Mouse (Mus musculus): Measurements from ENCODE around the gene Tanc2. TPM values are rescaled to one million over a fixed set of nuclear protein-coding genes. Genes with fewer than 3 reads are reported as not detected.

The Tanc2 gene
- polyA plus RNA-seq, 1 experiment, result 2.6 TPM

GRCm38 (mm10) chr11:105911592-105912375, 322.0 kb downstream of the Tanc2 start:
- no peak overlapping the region for H3K27ac ChIP-seq (ENCODE audit: control insufficient read depth, insufficient read depth, low read length)
- H3K27me3 ChIP-seq (ENCODE audit: control insufficient read depth, insufficient read depth, low read length), result no peaks in the 10 kb centered on the region
- TF ChIP-seq CTCF (IDR thresholded peaks at IDR 0.05; ENCODE audit: borderline replicate concordance, control insufficient read depth, extremely low read depth, insufficient read depth, low read length, poor library complexity) (no peak), POLR2A (IDR thresholded peaks at IDR 0.05; ENCODE audit: control insufficient read depth, extremely low read depth, insufficient read depth, low read length, poor library complexity) (no peak)
- 27% methylated on average over 4 of the region's 4 CpGs for WGBS
- DNase-seq, result peak; percentile 69
- no peaks in the 10 kb centered on the region for H3K36me3 ChIP-seq (ENCODE audit: control insufficient read depth, insufficient read depth, low read length)
- no peak overlapping the region for H3K4me3 ChIP-seq (ENCODE audit: control insufficient read depth, insufficient read depth, low read length)
- H3K4me1 ChIP-seq (replicated peaks; ENCODE audit: control insufficient read depth, insufficient read depth, low read length), result no peaks in the 10 kb centered on the region

- no peak for DNase-seq
- Histone ChIP-seq H3K27ac (ENCODE audit: control insufficient read depth, insufficient read depth, low read length) (no peak overlapping the region), H3K36me3 (ENCODE audit: control insufficient read depth, insufficient read depth, low read length) (no peaks in the 10 kb centered on the region), H3K27me3 (ENCODE audit: control insufficient read depth, insufficient read depth, low read length) (no peaks in the 10 kb centered on the region), H3K4me1 (replicated peaks; ENCODE audit: control insufficient read depth, insufficient read depth, low read length) (no peaks in the 10 kb centered on the region), H3K4me3 (ENCODE audit: control insufficient read depth, insufficient read depth, low read length) (no peak overlapping the region)
- WGBS, result 96% methylated on average over 5 of the region's 5 CpGs
- TF ChIP-seq POLR2A (IDR thresholded peaks at IDR 0.05; ENCODE audit: control insufficient read depth, extremely low read depth, insufficient read depth, low read length, poor library complexity) (no peak), CTCF (IDR thresholded peaks at IDR 0.05; ENCODE audit: borderline replicate concordance, control insufficient read depth, extremely low read depth, insufficient read depth, low read length, poor library complexity) (no peak)
These were observed 323.8 kb downstream of the Tanc2 start for GRCm38 (mm10) chr11:105913580-105913979.

- H3K27ac ChIP-seq (ENCODE audit: control insufficient read depth, insufficient read depth, low read length), result no peak overlapping the region
- no peaks in the 10 kb centered on the region for H3K36me3 ChIP-seq (ENCODE audit: control insufficient read depth, insufficient read depth, low read length)
- TF ChIP-seq CTCF (IDR thresholded peaks at IDR 0.05; ENCODE audit: borderline replicate concordance, control insufficient read depth, extremely low read depth, insufficient read depth, low read length, poor library complexity) (no peak), POLR2A (IDR thresholded peaks at IDR 0.05; ENCODE audit: control insufficient read depth, extremely low read depth, insufficient read depth, low read length, poor library complexity) (no peak)
- H3K27me3 ChIP-seq (ENCODE audit: control insufficient read depth, insufficient read depth, low read length), result no peaks in the 10 kb centered on the region
- 91% methylated on average over 3 of the region's 3 CpGs for WGBS
- H3K4me1 ChIP-seq (replicated peaks; ENCODE audit: control insufficient read depth, insufficient read depth, low read length), result no peaks in the 10 kb centered on the region
- no peak overlapping the region for H3K4me3 ChIP-seq (ENCODE audit: control insufficient read depth, insufficient read depth, low read length)
- no peak for DNase-seq
These were observed 330.5 kb downstream of the Tanc2 start for GRCm38 (mm10) chr11:105920098-105920785.

- H3K27me3 ChIP-seq (ENCODE audit: control insufficient read depth, insufficient read depth, low read length), result no peaks in the 10 kb centered on the region
These were observed 331.1 kb downstream of the Tanc2 start for GRCm38 (mm10) chr11:105920836-105921235.

GRCm38 (mm10) chr11:105921275-105921674, 331.5 kb downstream of the Tanc2 start:
- Histone ChIP-seq H3K27me3 (ENCODE audit: control insufficient read depth, insufficient read depth, low read length) (no peaks in the 10 kb centered on the region), H3K4me1 (replicated peaks; ENCODE audit: control insufficient read depth, insufficient read depth, low read length) (no peaks in the 10 kb centered on the region), H3K36me3 (ENCODE audit: control insufficient read depth, insufficient read depth, low read length) (no peaks in the 10 kb centered on the region), H3K4me3 (ENCODE audit: control insufficient read depth, insufficient read depth, low read length) (no peak overlapping the region), H3K27ac (ENCODE audit: control insufficient read depth, insufficient read depth, low read length) (no peak overlapping the region)
- no peak for DNase-seq
- 96% methylated on average over 5 of the region's 5 CpGs for WGBS
- TF ChIP-seq POLR2A (IDR thresholded peaks at IDR 0.05; ENCODE audit: control insufficient read depth, extremely low read depth, insufficient read depth, low read length, poor library complexity) (no peak), CTCF (IDR thresholded peaks at IDR 0.05; ENCODE audit: borderline replicate concordance, control insufficient read depth, extremely low read depth, insufficient read depth, low read length, poor library complexity) (no peak)

More at GRCm38 (mm10) chr11:105920836-105921235, 331.1 kb downstream of the Tanc2 start:
- no peak overlapping the region for H3K4me3 ChIP-seq (ENCODE audit: control insufficient read depth, insufficient read depth, low read length)
- H3K36me3 ChIP-seq (ENCODE audit: control insufficient read depth, insufficient read depth, low read length), result no peaks in the 10 kb centered on the region
- no peak overlapping the region for H3K27ac ChIP-seq (ENCODE audit: control insufficient read depth, insufficient read depth, low read length)
- no peaks in the 10 kb centered on the region for H3K4me1 ChIP-seq (replicated peaks; ENCODE audit: control insufficient read depth, insufficient read depth, low read length)
- 95% methylated on average over 2 of the region's 2 CpGs for WGBS
- TF ChIP-seq CTCF (IDR thresholded peaks at IDR 0.05; ENCODE audit: borderline replicate concordance, control insufficient read depth, extremely low read depth, insufficient read depth, low read length, poor library complexity) (no peak), POLR2A (IDR thresholded peaks at IDR 0.05; ENCODE audit: control insufficient read depth, extremely low read depth, insufficient read depth, low read length, poor library complexity) (no peak)
- no peak for DNase-seq

GRCm38 (mm10) chr11:105922769-105923663, 333.2 kb downstream of the Tanc2 start:
- TF ChIP-seq CTCF (IDR thresholded peaks at IDR 0.05; ENCODE audit: borderline replicate concordance, control insufficient read depth, extremely low read depth, insufficient read depth, low read length, poor library complexity) (no peak), POLR2A (IDR thresholded peaks at IDR 0.05; ENCODE audit: control insufficient read depth, extremely low read depth, insufficient read depth, low read length, poor library complexity) (no peak)
- Histone ChIP-seq H3K36me3 (ENCODE audit: control insufficient read depth, insufficient read depth, low read length) (no peaks in the 10 kb centered on the region), H3K27me3 (ENCODE audit: control insufficient read depth, insufficient read depth, low read length) (no peaks in the 10 kb centered on the region), H3K4me3 (ENCODE audit: control insufficient read depth, insufficient read depth, low read length) (no peak overlapping the region), H3K27ac (ENCODE audit: control insufficient read depth, insufficient read depth, low read length) (no peak overlapping the region), H3K4me1 (replicated peaks; ENCODE audit: control insufficient read depth, insufficient read depth, low read length) (no peaks in the 10 kb centered on the region)
- no peak for DNase-seq
- WGBS, result 96% methylated on average over 20 of the region's 20 CpGs

All from thymus, adult 2 months (tissue).